ENCODE assay signal across 8 mouse cellular contexts in genomic region chr7:144937899-144938517, GRCm38 (mm10). TPM values are rescaled to one million over a fixed set of nuclear protein-coding genes. Genes with fewer than 3 reads are reported as not detected.
DNase-seq lines count a peak whose midpoint lies in the region; ATAC-seq and TF ChIP-seq lines count a peak whose summit lies in the region.

No protein-coding gene starts in this region.

- peak; percentile 31 for DNase-seq in kidney, adult 2 months
- DNase-seq in kidney, adult 11 months = no peak
- DNase-seq in heart, postnatal 10 days = peak; percentile 32 to 46
- DNase-seq in liver, embryonic 13.5 days = no peak
- no peak for DNase-seq in left cerebral cortex, adult 8-10 months (ENCODE audit: low spot score in 2 of 2)

- 2% methylated on average over 39 of the region's 39 CpGs for WGBS in kidney, adult 2 months
- WGBS in liver, embryonic 13.5 days (ENCODE audit: insufficient replicate concordance) = 1% methylated on average over 39 of the region's 39 CpGs
- under 1% methylated on average over 39 of the region's 39 CpGs for WGBS in neural tube, embryonic 14.5 days

- peak overlapping the region; percentile 63 for H3K27ac ChIP-seq in kidney, adult 2 months (ENCODE audit: insufficient read depth, low read depth, low read length)
- no peak overlapping the region for H3K27ac ChIP-seq in cortical plate, adult 2 months (ENCODE audit: insufficient read depth, low read length)
- H3K27ac ChIP-seq in liver, embryonic 13.5 days = no peak overlapping the region
- H3K27ac ChIP-seq in neural tube, embryonic 14.5 days (ENCODE audit: low read depth, low read length) = no peak overlapping the region

- peak overlapping the region; percentile 95 for H3K4me3 ChIP-seq in kidney, adult 2 months (ENCODE audit: insufficient read depth, low read depth, low read length)
- H3K4me3 ChIP-seq in cortical plate, adult 2 months (ENCODE audit: insufficient read depth, low read length) = peak overlapping the region; percentile 83
- peak overlapping the region; percentile 59 for H3K4me3 ChIP-seq in liver, embryonic 13.5 days (replicated peaks)
- H3K4me3 ChIP-seq in neural tube, embryonic 14.5 days (ENCODE audit: low read depth, low read length) = peak overlapping the region; percentile 40

- peaks cover 18% of the 10 kb centered on the region; the same call in 1 of the 2 replicates for H3K4me1 ChIP-seq in kidney, adult 2 months (ENCODE audit: control insufficient read depth, insufficient read depth, low read length)
- H3K4me1 ChIP-seq in cortical plate, adult 2 months (ENCODE audit: control insufficient read depth, insufficient read depth, low read length) = no peaks in the 10 kb centered on the region
- peaks cover 20% of the 10 kb centered on the region for H3K4me1 ChIP-seq in liver, embryonic 13.5 days (replicated peaks)
- peaks cover 45% of the 10 kb centered on the region for H3K4me1 ChIP-seq in neural tube, embryonic 14.5 days (ENCODE audit: control insufficient read depth, insufficient read depth, low read length)

- no peaks in the 10 kb centered on the region for H3K27me3 ChIP-seq in kidney, adult 2 months (replicated peaks; ENCODE audit: control insufficient read depth, insufficient read depth, low read length)
- peaks cover 64% of the 10 kb centered on the region for H3K27me3 ChIP-seq in liver, embryonic 13.5 days
- H3K27me3 ChIP-seq in neural tube, embryonic 14.5 days (ENCODE audit: control insufficient read depth, insufficient read depth, low read length) = peaks cover 37% of the 10 kb centered on the region

- H3K36me3 ChIP-seq in kidney, adult 2 months (ENCODE audit: control insufficient read depth, insufficient read depth, low read length) = no peaks in the 10 kb centered on the region; the same call in 1 of the 2 replicates
- peaks cover 37% of the 10 kb centered on the region for H3K36me3 ChIP-seq in liver, embryonic 13.5 days
- H3K36me3 ChIP-seq in neural tube, embryonic 14.5 days (ENCODE audit: control insufficient read depth, insufficient read depth, low read length) = no peaks in the 10 kb centered on the region

- TF ChIP-seq POLR2A in kidney, adult 2 months (IDR thresholded peaks at IDR 0.05; ENCODE audit: low read depth, low read length) = no peak
- TF ChIP-seq POLR2A in cortical plate, adult 2 months (IDR thresholded peaks at IDR 0.05; ENCODE audit: extremely low read depth, insufficient read depth, low read length) = no peak

- no peaks in the 10 kb centered on the region for H3K9me3 ChIP-seq in liver, embryonic 13.5 days (replicated peaks)
- H3K9me3 ChIP-seq in neural tube, embryonic 14.5 days (ENCODE audit: control insufficient read depth, low read length) = no peaks in the 10 kb centered on the region

- no peak for ATAC-seq in liver, embryonic 13.5 days (ENCODE audit: low read depth)
- 0 out of 2 replicates have a peak, but pooled peaks have one; percentile 4 for ATAC-seq in neural tube, embryonic 14.5 days (ENCODE audit: low read depth)
- ATAC-seq in inflammation-experienced regulatory T-cells, adult 6 months = no peak

- peak overlapping the region; percentile 63 for H3K4me2 ChIP-seq in liver, embryonic 13.5 days
- H3K4me2 ChIP-seq in neural tube, embryonic 14.5 days (ENCODE audit: low read depth, low read length) = peak overlapping the region; percentile 95

- intact Hi-C loops in heart, postnatal 10 days (cut with DNase I) = loop anchor here (1.0 to 2.0 kb wide), 4 partner anchors 87 to 305 kb away; no protein-coding TSS in a partner anchor

- H3K9ac ChIP-seq in liver, embryonic 13.5 days = peak overlapping the region; percentile 68
- H3K9ac ChIP-seq in neural tube, embryonic 14.5 days (replicated peaks; ENCODE audit: low read depth, low read length) = peak overlapping the region; percentile 48

- no peak for TF ChIP-seq CTCF in kidney, adult 2 months (conservative IDR thresholded peaks at IDR 0.05; ENCODE audit: insufficient read depth, insufficient read length, low read depth, low read length)
- TF ChIP-seq CTCF in cortical plate, adult 2 months (IDR thresholded peaks at IDR 0.05; ENCODE audit: extremely low read depth, insufficient read depth, low read length) = no peak

RNA-seq across cellular contexts. Expression of gene Ccnd1, which starts 1.7 kb away (rescaled TPM):
- polyA plus RNA-seq in kidney, adult 2 months (2012; rRNA removed) = 137 and 139 TPM in 2 replicates
- 27.7 and 28.2 TPM in 2 replicates for polyA plus RNA-seq in cortical plate, adult 2 months (2012; rRNA removed)
- total RNA-seq in heart, postnatal 10 days (2021) = 100 to 1,000 TPM in 1 of 2 experiments, 10 to 100 TPM in 1; 89.8 to 102 TPM
- polyA plus RNA-seq in liver, embryonic 13.5 days (2015; fragmentation: Nextera tagmentation; extraction: Ambion mirVana) = 36.8 and 50.3 TPM in 2 replicates
- 12.1 and 17.9 TPM in 2 replicates for polyA plus RNA-seq in neural tube, embryonic 14.5 days (2014; fragmentation: Nextera tagmentation; extraction: Ambion mirVana)
- polyA plus RNA-seq in inflammation-experienced regulatory T-cells, adult 6 months (2017; shearing (Covaris generic)) = 1 to 10 TPM; 1.2 to 1.8 (median 1.5) TPM
- 10 to 100 TPM; 38.1 to 47.4 (median 43.6) TPM for total RNA-seq in left cerebral cortex, adult 8-10 months (2022)

RNA-seq across cellular contexts. Expression of gene LTO1, which starts 23.1 kb away (rescaled TPM):
- 19.0 and 19.8 TPM in 2 replicates for polyA plus RNA-seq in kidney, adult 2 months (2012; rRNA removed)
- 34.9 and 37.6 TPM in 2 replicates for polyA plus RNA-seq in cortical plate, adult 2 months (2012; rRNA removed)
- total RNA-seq in heart, postnatal 10 days (2021) = 10 to 100 TPM; 13.6 to 16.2 TPM
- 9.6 and 11.2 TPM in 2 replicates for polyA plus RNA-seq in liver, embryonic 13.5 days (2015; fragmentation: Nextera tagmentation; extraction: Ambion mirVana)
- polyA plus RNA-seq in neural tube, embryonic 14.5 days (2014; fragmentation: Nextera tagmentation; extraction: Ambion mirVana) = 22.4 and 25.8 TPM in 2 replicates
- 10 to 100 TPM; 27.4 to 42.5 (median 30.4) TPM for polyA plus RNA-seq in inflammation-experienced regulatory T-cells, adult 6 months (2017; shearing (Covaris generic))
- total RNA-seq in left cerebral cortex, adult 8-10 months (2022) = 10 to 100 TPM; 23.4 to 30.7 (median 24.9) TPM

RNA-seq across cellular contexts. Expression of gene Fgf15, which starts 41.7 kb away (rescaled TPM):
- not detected in 2 replicates for polyA plus RNA-seq in kidney, adult 2 months (2012; rRNA removed)
- not detected in 2 replicates for polyA plus RNA-seq in cortical plate, adult 2 months (2012; rRNA removed)
- not detected for total RNA-seq in heart, postnatal 10 days (2021)
- polyA plus RNA-seq in liver, embryonic 13.5 days (2015; fragmentation: Nextera tagmentation; extraction: Ambion mirVana) = 0.07 and 0.14 TPM in 2 replicates
- 11.9 and 13.3 TPM in 2 replicates for polyA plus RNA-seq in neural tube, embryonic 14.5 days (2014; fragmentation: Nextera tagmentation; extraction: Ambion mirVana)
- polyA plus RNA-seq in inflammation-experienced regulatory T-cells, adult 6 months (2017; shearing (Covaris generic)) = not detected
- total RNA-seq in left cerebral cortex, adult 8-10 months (2022) = not detected

Comparison
In these comparisons a context has a peak if more than half of its experiments do, and no peak if none do; other contexts are left out.
1. DNase-seq: peak in kidney, adult 2 months (single experiment) and heart, postnatal 10 days (2 of 2); none in kidney, adult 11 months (single experiment), liver, embryonic 13.5 days (single experiment) and left cerebral cortex, adult 8-10 months (0 of 2).
2. H3K4me3 ChIP-seq: peak in every context shown above with its lines; median percentile 95 in kidney, adult 2 months; 83 in cortical plate, adult 2 months; 59 in liver, embryonic 13.5 days; 40 in neural tube, embryonic 14.5 days.